Mouse (Mus musculus) cerebellum, adult 8-10 months (tissue): ENCODE results near the gene Kmt2e.

Experiments used
- DNase-seq: peaks from one replicate; pipeline ENCODE4 v3.0.0; 2022

Gene Kmt2e

DNA sequence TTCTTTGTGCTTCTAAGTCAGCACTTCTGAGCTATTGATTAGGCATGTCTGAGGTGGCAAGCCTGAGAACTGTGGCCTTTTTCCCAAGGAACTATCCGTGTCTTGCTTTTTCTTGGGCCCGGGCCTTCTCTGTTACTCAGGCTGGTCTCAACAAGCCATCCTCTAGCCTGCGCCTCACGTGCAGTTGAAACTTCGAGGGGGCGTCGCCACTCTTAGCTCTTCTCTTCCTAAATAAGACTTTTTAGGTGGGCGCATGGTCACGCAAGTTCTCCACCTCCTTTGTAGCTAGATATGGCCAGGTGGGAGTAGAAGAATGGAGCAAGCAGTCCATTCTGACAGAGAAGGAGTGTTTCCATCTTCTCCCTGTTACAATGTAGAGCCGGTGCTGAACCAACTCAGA is 22.6 kb upstream of the Kmt2e start:
- DNase-seq: no peak

DNA sequence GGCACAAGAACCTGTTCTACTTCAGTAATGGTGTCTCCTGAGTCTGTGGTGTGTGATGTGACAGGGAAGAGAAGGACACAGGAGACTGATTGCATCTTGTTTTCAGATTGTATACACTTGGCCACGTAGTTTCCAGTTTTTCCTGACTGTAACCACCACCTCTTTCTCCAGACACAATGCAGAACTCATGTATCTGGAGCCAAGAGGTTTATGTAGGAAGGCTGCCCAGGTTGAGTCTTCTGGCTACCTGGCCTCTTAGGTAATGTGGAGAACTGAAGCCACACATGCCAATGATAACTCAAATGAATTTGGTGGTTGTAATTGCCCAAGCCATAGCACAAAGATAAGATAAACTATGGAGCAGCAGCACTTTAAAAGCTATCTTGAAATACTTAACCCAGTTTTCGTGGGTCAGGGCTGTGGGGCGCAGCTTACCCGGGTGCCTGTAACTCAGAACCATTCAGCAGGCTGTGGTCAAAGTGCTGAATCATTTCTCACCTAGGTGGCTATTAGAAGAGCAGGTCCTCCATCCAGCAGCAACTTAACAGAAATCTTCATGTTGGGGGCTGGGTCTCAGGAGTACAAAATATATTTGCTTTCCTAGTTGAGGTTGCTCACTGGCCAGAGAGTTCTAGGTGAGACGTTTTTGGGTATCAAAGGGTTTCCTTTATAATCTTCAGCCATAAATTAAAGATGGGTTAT is 21.8 kb upstream of the Kmt2e start:
- no peak for DNase-seq

DNA sequence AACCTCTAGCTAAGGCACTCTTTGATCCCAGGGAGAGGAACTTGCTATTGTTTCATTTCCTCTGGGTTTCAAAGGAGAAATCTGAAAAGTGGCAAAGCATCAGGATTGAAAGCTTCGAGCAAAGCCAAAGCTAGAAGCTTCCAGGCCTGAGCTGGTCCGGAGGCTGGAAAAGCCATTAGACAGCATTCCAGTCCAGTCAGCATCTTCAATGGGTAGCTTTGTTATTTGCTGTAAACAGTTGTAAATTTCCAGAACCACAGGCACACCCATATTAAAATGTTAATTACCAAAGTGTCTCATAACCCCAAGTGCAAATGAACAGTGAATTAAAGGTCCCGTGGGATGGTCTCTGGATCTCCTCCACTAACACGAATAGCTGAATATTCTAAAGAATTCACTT is 21.2 kb upstream of the Kmt2e start:
- DNase-seq: no peak

DNA sequence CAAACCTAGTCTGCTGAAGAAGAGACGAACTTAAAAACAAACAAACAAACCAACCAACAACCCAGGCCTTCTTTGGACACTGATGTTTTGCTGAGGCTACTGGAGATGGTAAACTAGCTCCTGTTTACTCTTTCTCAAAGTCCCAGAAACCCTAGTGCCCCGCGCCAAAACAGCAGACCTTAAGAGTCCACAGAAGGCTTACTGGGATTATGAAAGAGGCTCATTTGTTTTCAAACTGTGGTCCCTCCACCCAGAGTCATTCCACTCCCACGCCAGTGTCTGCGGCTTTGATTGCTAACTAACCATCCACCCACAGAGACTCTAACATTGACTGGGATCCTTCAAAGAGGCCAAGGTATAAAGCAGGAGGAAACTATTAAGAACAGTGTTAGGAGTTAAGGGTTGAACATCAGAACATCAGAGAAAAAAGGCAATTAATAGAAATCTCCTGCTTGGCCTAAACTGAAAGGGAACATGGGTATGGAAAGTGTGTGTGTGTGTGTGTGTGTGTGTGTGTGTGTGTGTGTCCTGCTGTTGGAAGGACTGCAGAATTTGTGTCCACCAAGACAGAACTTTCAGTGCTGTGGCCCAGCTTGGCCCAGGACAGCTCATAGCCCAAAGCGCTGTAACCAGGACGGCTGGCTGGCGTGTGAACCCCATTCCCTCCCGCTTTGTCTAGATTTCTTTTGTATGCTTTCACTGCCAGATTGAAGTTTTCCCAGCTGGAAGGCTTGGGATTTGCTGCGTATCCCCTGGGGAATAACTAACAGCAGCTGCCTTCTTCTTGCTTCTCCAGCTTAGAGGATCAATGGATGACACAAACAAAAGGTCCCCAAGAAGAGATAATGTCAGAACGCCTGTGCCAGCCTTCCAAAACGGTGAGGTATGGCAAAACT is 20.4 kb upstream of the Kmt2e start:
- DNase-seq: no peak

DNA sequence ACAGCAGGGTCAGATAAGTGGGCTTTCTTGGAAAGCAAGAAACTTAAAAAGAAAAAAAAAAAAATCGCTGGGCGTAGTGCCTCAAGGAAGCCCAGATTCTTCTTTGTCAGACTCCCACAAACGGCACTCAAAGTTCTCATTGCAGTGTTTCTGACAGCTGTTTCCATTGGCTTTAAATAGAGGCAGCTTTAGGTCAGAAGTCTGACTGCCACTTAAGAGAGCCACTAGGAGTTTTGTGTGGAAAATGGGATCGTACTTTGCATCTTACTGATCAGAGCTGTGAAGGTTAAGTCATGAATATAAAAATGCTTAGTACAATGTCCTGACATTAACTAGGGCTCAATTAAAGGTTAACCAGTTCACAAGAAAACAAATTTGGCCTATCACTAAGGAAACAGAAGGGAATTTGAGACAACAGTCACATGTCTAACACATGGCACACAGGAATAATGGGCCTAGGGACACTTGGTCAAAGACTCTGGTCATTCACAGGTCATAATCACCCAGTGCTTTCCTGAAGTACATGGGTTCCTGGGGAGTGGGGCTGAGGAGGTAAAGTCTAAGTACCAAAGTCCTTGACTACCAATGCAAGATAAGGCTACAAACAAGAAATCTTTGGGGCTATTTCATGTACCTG is 19.6 kb upstream of the Kmt2e start:
- no peak for DNase-seq

DNA sequence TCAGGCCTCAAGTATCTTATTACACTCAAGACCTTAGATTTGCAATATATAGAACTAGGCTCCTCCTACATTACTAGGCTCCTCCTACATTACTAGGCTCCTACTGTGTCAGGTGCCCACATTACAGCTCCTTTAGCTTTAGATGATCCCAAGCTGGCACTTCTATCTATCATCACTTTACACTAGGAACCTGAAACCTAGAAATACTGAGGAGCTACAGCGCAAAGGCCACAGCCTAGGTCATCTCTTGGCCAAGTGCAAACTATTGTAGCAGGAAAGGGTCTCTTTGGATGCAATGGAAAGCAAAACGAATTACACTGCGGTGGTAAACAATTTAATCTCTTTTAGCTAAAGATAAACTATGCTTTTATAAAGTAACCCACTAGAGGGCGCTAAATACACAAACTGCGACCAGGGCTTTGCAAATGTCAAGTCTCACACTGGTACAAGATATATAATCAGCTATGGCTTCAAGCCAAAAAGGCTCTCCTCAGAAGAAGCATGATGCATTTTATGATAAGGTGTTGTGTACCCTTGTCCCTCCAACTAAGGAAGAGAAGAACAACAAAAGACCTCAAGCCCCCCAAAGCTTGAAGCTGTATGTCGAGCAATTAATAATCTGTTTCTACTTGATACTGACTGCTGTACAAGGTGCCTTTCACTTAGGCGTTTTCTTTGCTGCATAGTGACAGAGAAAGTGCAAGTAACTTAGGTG is 18.5 kb upstream of the Kmt2e start:
- peak; percentile 56 for DNase-seq

DNA sequence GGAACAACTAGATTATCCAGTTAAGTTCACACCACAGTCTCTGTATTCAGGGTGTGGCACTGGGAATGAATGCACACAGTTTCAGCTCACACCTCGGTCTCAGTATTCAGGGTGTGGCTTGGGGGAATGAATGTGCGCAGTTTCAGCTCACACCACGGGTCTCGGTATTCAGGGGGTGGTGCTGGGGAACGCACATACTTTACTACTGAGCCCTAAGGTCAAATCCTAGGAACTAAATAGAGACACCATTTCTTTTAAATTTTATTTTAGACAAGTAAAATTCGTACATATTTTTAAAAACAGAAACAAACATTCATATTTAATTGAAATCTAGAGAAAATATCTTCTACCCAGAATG is 18.0 kb upstream of the Kmt2e start:
- DNase-seq: no peak

DNA sequence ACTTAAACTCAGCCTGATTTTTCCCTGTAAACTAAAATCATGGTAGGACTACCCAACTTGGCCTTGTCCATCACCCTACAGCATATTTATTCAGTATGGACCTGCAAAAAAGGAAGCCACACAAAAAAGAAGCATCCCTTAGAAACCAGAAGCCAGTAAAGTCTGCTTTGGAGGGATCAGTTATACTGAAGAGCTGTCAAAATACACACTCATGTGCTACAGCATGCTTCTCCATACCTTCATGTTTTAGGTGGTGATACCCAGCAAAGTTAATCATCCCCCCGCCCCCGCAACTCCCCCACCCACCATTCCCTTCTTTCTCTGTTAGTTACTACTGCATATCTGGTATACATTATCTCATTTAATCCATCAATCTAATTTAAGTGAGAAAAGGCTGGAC is 16.5 kb upstream of the Kmt2e start:
- DNase-seq: no peak

DNA sequence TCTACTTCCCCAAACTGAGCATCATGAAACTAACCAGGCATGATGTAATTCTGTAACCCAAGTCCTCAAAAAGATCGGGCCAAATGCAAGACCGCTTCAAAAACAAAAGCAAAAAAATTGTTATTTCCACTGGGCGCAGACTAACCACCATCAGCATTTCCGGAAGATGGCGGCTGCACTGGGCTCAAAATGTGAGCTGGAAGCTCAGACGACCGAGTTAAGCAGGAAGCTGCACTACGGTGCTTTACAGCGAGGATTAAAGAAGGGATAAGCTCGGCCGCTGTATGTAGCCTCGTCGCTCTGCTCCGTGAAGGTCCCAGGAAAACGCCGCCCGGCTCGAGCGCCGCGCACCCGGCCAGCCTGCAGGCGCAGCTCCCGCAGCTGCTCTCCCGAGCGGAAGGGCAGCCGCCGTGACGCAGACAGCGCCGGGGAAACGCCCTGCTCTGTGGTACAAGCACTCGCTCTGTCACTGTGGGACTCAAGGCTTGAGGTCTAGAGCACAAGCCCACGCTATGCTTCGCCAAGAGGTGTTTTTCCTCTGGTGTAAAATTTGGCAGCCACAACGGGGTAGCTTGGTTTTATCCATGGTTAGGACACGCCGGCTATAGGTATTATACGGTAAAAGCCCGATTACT is 16.0 kb upstream of the Kmt2e start:
- peak; percentile 80 for DNase-seq

DNA sequence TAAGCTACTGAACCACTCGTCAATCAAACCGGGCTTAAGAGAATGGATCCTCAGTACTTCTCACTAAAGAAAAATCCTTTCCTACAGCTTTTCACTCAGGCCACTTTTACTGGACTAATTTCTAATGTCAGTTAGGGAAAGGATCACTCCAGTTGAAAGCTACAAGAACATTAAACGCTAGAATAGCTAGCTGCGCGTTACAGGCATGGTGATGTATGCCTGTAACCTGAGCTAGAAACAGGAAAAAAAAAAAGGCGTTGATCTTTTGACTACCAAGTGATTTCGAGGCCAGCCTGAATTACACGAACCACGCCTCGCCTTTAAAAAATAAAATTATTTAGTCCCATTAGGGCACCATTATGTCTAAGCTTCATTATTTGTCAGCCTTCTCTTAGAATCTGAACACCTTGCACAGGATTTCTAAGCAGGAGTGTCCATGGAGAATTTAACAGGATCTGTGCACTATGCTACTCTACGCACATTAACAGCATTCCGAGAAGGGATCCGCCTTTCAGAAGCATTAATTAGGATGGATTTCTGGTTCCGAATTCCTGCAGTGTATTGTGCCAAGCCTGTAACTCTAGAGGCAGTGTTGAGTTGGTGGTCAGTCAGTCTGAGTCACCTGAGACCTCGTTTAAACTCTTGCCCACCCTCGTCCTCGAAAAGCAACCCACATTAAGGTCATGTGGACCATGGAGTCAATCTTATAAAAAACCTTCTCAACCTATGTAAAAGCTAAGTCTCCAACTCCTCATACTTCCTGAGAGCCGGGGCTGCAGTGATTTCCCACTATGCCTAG is 15.2 kb upstream of the Kmt2e start:
- DNase-seq: no peak

DNA sequence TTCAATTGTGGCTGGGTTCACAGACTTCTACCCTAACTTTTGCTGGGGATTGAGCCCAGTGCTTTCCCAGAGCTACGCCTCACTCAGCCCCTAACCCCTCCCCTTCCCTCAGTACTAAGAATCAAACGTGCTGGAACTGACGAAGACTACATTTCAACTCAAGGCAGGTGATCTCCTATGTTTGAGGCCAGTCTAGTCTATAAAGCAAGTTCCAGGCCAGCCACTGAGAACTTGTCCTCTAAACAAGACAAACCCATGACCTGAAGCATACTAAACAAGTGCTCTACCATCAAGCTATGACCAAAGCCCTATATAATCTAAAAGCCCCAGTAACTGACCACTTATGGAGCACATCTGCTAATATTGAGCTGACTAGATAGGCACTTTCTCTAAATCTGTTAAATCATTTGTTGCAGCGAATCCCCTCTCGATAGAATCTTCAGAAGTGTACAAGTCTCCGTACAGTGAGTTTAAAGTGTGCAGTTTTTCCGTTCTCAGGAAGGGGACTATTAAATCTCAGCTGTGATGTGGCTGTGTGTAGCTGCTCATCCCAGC is 14.5 kb upstream of the Kmt2e start:
- DNase-seq: no peak

DNA sequence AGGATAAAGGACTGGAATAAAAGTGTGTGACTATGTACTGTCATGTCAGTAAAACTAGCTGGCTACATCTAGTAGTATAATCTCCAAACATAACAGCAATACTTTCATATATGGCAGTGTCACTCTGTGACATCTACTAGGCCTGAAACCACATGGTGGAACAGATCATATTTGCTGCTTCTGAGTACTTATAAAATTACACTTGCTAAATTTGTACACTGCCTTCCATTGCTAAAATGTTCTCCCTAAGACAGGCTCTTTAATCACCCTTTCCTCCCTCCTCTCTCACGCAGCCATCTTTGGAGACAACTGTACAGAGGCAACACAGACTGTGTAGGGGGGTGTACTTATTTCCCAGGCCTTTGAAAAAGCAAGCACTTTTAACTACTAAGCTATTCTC is 13.8 kb upstream of the Kmt2e start:
- DNase-seq: no peak

DNA sequence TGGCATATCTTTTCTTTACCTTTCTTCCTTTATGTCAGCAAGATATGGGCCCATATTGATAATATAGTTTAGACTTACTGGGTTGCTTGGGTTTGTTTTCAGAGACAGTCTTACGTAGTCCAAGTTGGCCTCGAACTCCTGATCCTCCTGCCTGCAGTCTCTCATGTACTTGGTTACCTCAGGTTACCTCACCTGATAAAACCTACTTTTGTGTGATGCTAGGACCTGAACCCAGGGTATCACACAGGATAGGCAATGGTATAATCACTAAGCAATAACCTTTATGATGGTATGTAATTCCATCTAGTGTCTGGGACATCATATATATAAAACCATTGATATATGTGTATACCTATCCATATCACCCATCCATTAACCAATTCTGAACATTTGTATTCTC is 12.8 kb upstream of the Kmt2e start:
- no peak for DNase-seq

DNA sequence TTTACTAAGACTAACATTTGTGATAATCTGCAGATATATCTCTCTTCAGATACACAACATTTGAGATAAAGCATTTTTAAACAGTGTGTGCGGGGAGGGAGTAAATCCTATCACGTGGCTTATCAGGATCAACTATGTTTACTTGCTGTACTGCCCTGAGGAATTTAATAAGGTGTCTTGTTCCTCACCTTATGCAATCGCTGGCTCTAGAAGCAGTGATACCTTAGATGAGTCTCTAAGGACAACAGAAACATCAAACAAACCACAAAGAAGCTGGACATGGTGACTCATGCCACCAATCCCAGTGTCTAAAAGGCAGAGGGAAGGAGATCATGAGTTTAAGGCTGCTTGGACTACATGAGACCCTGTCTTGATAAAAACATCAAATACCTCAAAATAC is 11.2 kb upstream of the Kmt2e start:
- DNase-seq: no peak

DNA sequence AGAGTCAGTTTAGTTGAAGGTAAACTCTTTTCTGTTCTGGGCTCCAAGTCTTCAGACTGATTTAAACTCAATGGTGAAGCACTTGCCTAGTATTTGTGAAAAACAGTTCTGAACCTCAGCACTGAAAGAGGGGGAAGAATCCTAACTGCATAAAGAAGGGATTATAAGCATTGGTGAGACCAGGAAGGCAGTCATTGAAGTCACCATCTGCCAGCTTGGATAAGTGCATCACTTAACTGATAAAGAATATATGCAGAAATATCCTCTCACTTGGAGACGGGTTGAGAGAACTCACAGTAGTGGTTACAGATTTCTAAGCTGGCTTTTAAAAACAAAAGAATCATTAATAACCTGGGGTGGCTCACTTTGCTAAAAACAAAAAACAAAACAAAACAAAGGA is 6.7 kb upstream of the Kmt2e start:
- no peak for DNase-seq

DNA sequence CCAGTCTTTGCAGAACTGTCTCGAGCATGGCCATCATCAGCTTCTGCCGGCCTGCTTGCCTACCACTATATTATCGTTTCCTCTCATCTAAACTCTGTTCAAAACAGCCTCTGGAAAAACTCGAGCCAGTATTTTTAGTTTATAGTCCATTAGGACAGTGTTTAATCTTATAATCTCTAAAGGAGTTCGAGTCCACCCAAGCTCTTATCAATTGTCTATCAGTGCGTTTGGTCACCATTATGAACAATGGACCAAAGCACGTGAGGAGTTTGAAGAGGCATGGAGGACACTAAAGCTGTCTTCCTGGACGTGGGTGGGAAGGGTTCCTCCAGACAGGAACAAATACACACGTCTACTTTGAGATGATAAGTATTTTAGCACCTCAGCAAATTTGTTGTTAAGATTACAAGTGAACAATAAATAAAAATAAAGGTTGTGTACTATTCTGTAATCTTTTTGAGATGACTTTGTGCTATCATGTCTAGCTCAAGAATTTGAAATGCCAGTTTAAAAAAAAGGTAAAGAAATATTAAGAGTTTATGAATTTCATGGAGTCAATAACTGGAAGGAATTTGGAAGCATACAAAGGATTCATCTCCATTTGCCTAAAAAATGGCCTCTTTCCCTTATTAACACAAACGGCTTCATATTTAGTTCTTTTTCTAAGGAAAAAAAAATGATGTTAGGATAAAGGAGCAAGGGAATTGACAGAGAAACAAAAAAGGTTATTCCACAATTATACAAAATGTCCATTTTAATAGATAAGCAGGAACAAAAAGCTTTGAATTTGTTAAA is 3.0 kb upstream of the Kmt2e start:
- DNase-seq: no peak

DNA sequence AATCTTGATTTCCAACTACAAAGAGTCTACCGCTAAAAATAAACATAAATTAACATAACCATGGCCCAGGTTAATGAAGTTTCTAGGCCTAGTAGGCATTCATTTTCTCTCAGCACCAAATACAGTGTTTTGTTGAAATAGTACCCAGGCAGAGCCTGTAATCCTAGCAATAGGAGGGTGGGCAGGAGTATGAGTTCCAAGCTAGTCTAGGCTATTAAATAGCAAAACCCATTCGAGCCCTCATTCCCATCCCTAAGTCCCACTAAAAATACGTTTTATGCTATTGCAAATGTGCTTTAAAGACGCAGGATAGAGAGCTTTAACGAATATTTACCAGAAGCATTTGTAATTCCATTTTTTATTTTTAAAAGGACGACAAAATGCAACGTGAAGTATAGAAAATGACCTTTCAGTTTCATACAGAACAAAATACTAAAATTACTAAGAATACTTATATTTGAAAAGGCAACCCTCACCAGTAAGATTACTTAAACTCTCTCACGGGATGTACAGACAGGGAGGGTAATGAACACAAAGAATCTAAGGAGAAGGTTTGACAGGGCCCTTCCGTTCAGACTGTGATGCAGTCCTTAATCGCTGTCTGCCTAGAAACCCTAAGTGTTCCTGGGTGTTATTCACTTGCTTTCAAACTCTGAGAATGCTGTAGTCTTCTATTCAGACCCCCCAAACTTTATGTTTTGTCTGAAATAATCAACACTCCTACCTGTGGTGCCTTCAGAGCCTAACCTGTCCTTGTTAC is 2.1 kb upstream of the Kmt2e start:
- DNase-seq: no peak

DNA sequence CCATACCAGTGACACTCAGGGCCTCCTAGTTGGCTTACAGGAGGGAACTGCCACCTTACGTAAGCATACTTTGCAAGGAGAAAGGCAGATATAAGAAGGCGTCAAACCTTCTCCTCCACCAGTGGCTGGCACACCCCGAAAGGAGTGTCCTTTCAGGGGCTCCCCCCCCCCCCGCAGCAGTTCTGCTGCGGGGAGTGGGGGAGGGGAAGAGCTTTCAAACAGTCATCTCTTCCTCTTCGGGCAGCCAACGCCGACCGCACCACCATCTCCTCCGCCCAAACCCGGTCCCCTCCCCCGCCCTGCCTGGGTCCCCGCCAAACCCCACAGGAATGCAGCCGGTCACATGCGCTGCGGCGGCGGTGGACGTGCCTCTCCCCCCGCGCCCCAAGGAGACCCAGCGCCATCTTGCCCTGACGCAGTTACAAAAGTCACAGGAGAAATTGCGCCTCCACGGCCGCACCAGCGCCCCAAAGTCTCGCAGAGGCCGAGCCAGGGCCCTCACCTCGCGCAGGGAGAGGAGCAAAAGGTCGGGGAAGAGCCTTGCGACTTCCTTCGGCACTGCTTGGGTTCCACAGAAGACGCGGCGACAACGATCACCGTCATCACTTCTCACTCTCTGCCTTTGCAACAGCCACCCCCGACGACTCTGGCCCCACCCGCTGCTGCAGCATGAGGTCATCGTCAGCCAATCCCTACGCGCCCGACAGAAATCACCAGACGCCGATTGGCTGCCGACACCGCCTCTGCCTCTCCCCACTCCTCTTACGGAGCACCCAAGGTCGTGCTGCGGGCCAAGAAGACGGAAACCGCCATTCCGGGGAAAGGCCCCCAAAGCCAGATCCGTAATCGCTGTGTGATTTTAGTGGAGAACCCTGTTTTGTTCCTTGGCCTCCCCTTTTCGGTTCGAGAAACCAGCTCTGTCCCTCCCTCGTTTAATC is 1.3 kb upstream of the Kmt2e start:
- DNase-seq: peak; percentile 99
